Mouse (Mus musculus) limb, embryonic 15.5 days (tissue): Measurements from ENCODE around the gene Rev3l. TPM values are rescaled to one million over a fixed set of nuclear protein-coding genes. Genes with fewer than 3 reads are reported as not detected.

Source experiments
- ATAC-seq: fragments of 200-750 bp; cut with Nextera tagmentation; 2 replicates; pipeline ENCODE4 v1.8.0; 2017; ENCODE audit warnings: low read depth, moderate TSS enrichment; ENCODE audit not compliant: insufficient number of reproducible peaks, low FRiP score, low TSS enrichment
- H3K27ac ChIP-seq: fragments of 300-500 bp; sonication (generic); 2 replicates; pipeline ENCODE4 v1.5.1; 2015; ENCODE audit warnings: moderate library complexity, mild to moderate bottlenecking, inconsistent platforms
- H3K27me3 ChIP-seq: fragments of 300-500 bp; sonication (generic); 2 replicates; pipeline ENCODE4 v1.6.1; 2015; ENCODE audit warnings: inconsistent platforms
- H3K36me3 ChIP-seq: fragments of 300-500 bp; sonication (generic); 2 replicates; pipeline ENCODE4 v1.6.1; 2015; ENCODE audit warnings: inconsistent platforms
- H3K4me1 ChIP-seq: fragments of 300-500 bp; sonication (generic); 2 replicates; pipeline ENCODE4 v1.6.1; 2015; ENCODE audit warnings: inconsistent platforms
- H3K4me2 ChIP-seq: fragments of 300-500 bp; sonication (generic); 2 replicates; pipeline ENCODE4 v1.6.1; 2015; ENCODE audit warnings: mild to moderate bottlenecking, inconsistent platforms
- H3K4me3 ChIP-seq: fragments of 300-500 bp; sonication (generic); 2 replicates; pipeline ENCODE4 v1.5.1; 2015; ENCODE audit warnings: mild to moderate bottlenecking, inconsistent platforms
- H3K9ac ChIP-seq: fragments of 300-500 bp; sonication (generic); 2 replicates; pipeline ENCODE4 v1.6.1; 2015; ENCODE audit warnings: inconsistent platforms
- H3K9me3 ChIP-seq: fragments of 300-500 bp; sonication (generic); 2 replicates; pipeline ENCODE4 v1.6.1; 2016; ENCODE audit warnings: inconsistent platforms
- WGBS: fragments of 180-500 bp; shearing (Covaris S2); methylation state at CpG from one replicate; pipeline ENCODE4 v1.1.7; 2015; 5-methylcytosine and 5-hydroxymethylcytosine counted together
- polyA plus RNA-seq: library from polyadenylated mRNA; unstranded; fragments of >200 nt; fragmentation: Nextera tagmentation; extraction: Ambion mirVana; gene quantifications from 2 replicates; pipeline ENCODE4 v1.2.1, GENCODE M21; 2015

Gene Rev3l
- polyA plus RNA-seq, 1 experiment from 2014 or later = 16.1 TPM

- Histone ChIP-seq H3K27ac (peak overlapping the region; percentile 100), H3K36me3 (no peaks in the 10 kb centered on the region), H3K4me2 (peak overlapping the region; percentile 57), H3K9me3 (no peaks in the 10 kb centered on the region), H3K27me3 (no peaks in the 10 kb centered on the region), H3K9ac (peak overlapping the region; percentile 88), H3K4me3 (peak overlapping the region; percentile 91), H3K4me1 (peaks cover 12% of the 10 kb centered on the region)
- no peak for ATAC-seq
- 0% methylated on average over 9 of the region's 9 CpGs for WGBS
Observed at GRCm38 (mm10) chr10:39733101-39733399, 1.1 kb downstream of the Rev3l start.

GRCm38 (mm10) chr10:39733421-39733930 lies 1.6 kb downstream of the Rev3l start:
- Histone ChIP-seq H3K36me3 (no peaks in the 10 kb centered on the region), H3K27me3 (no peaks in the 10 kb centered on the region), H3K9me3 (no peaks in the 10 kb centered on the region), H3K27ac (peak overlapping the region; percentile 100; the same call in 1 of the 2 replicates), H3K4me2 (peak overlapping the region; percentile 57), H3K4me1 (peaks cover 12% of the 10 kb centered on the region), H3K9ac (peak overlapping the region; percentile 88), H3K4me3 (peak overlapping the region; percentile 91)
- 17% methylated on average over 10 of the region's 10 CpGs for WGBS
- ATAC-seq = no peak

GRCm38 (mm10) chr10:39736187-39736586 lies 4.3 kb downstream of the Rev3l start:
- no peak overlapping the region for H3K27ac ChIP-seq
- H3K4me3 ChIP-seq = no peak overlapping the region
- no peak overlapping the region for H3K4me2 ChIP-seq
- H3K9me3 ChIP-seq = no peaks in the 10 kb centered on the region
- no peak for ATAC-seq
- H3K36me3 ChIP-seq = no peaks in the 10 kb centered on the region
- WGBS = 86% methylated on average over 4 of the region's 4 CpGs
- H3K9ac ChIP-seq = no peak overlapping the region
- no peaks in the 10 kb centered on the region for H3K27me3 ChIP-seq
- H3K4me1 ChIP-seq = peaks cover 7% of the 10 kb centered on the region

- no peak overlapping the region for H3K27ac ChIP-seq
- no peaks in the 10 kb centered on the region for H3K27me3 ChIP-seq
- no peak overlapping the region for H3K4me3 ChIP-seq
- WGBS = 54% methylated on average over 4 of the region's 4 CpGs
- no peaks in the 10 kb centered on the region for H3K9me3 ChIP-seq
- no peak overlapping the region for H3K9ac ChIP-seq
- ATAC-seq = no peak
- H3K36me3 ChIP-seq = no peaks in the 10 kb centered on the region
- H3K4me1 ChIP-seq = no peaks in the 10 kb centered on the region
- no peak overlapping the region for H3K4me2 ChIP-seq
Observed at GRCm38 (mm10) chr10:39742057-39742456, 10.1 kb downstream of the Rev3l start.

GRCm38 (mm10) chr10:39764752-39765151 lies 32.8 kb downstream of the Rev3l start:
- Histone ChIP-seq H3K27ac (no peak overlapping the region), H3K9me3 (no peaks in the 10 kb centered on the region), H3K27me3 (no peaks in the 10 kb centered on the region), H3K4me1 (no peaks in the 10 kb centered on the region), H3K36me3 (0 out of 2 replicates have a peak, but pooled peaks cover 6% of the 10 kb centered on the region), H3K4me2 (no peak overlapping the region), H3K4me3 (no peak overlapping the region), H3K9ac (no peak overlapping the region)
- ATAC-seq = no peak
- 78% methylated on average over 1 of the region's 1 CpGs for WGBS

GRCm38 (mm10) chr10:39766702-39767101 lies 34.8 kb downstream of the Rev3l start:
- no peak overlapping the region for H3K27ac ChIP-seq
- H3K9ac ChIP-seq = no peak overlapping the region
- 72% methylated on average over 4 of the region's 4 CpGs for WGBS
- no peaks in the 10 kb centered on the region for H3K4me1 ChIP-seq
- H3K9me3 ChIP-seq = no peaks in the 10 kb centered on the region
- no peaks in the 10 kb centered on the region for H3K36me3 ChIP-seq
- ATAC-seq = no peak
- H3K27me3 ChIP-seq = no peaks in the 10 kb centered on the region
- no peak overlapping the region for H3K4me2 ChIP-seq
- H3K4me3 ChIP-seq = no peak overlapping the region

- ATAC-seq = no peak
- H3K36me3 ChIP-seq = no peaks in the 10 kb centered on the region
Observed at GRCm38 (mm10) chr10:39772259-39772658, 40.3 kb downstream of the Rev3l start.

GRCm38 (mm10) chr10:39773940-39774726 lies 42.2 kb downstream of the Rev3l start:
- no peaks in the 10 kb centered on the region for H3K36me3 ChIP-seq
- no peaks in the 10 kb centered on the region for H3K27me3 ChIP-seq
- H3K9me3 ChIP-seq = no peaks in the 10 kb centered on the region
- H3K9ac ChIP-seq = no peak overlapping the region
- no peak overlapping the region for H3K4me3 ChIP-seq
- H3K27ac ChIP-seq = peak overlapping the region; percentile 47
- WGBS = 58% methylated on average over 9 of the region's 9 CpGs
- H3K4me1 ChIP-seq = 0 out of 2 replicates have a peak, but pooled peaks cover 7% of the 10 kb centered on the region
- ATAC-seq = no peak
- H3K4me2 ChIP-seq = no peak overlapping the region

More at GRCm38 (mm10) chr10:39772259-39772658, 40.3 kb downstream of the Rev3l start:
- Histone ChIP-seq H3K27ac (no peak overlapping the region), H3K4me1 (0 out of 2 replicates have a peak, but pooled peaks cover 7% of the 10 kb centered on the region), H3K9me3 (no peaks in the 10 kb centered on the region), H3K4me3 (no peak overlapping the region), H3K27me3 (no peaks in the 10 kb centered on the region), H3K9ac (no peak overlapping the region), H3K4me2 (no peak overlapping the region)
- WGBS = 73% methylated on average over 2 of the region's 2 CpGs

- no peaks in the 10 kb centered on the region for H3K36me3 ChIP-seq
- no peak for ATAC-seq
- no peaks in the 10 kb centered on the region for H3K9me3 ChIP-seq
- H3K27me3 ChIP-seq = no peaks in the 10 kb centered on the region
- H3K4me2 ChIP-seq = no peak overlapping the region
- no peak overlapping the region for H3K27ac ChIP-seq
- H3K9ac ChIP-seq = no peak overlapping the region
- H3K4me1 ChIP-seq = 0 out of 2 replicates have a peak, but pooled peaks cover 7% of the 10 kb centered on the region
- 92% methylated on average over 3 of the region's 3 CpGs for WGBS
- H3K4me3 ChIP-seq = no peak overlapping the region
Observed at GRCm38 (mm10) chr10:39776927-39777326, 45.0 kb downstream of the Rev3l start.

- WGBS = 86% methylated on average over 4 of the region's 4 CpGs
- Histone ChIP-seq H3K9ac (no peak overlapping the region), H3K27ac (no peak overlapping the region), H3K9me3 (no peaks in the 10 kb centered on the region), H3K4me1 (0 out of 2 replicates have a peak, but pooled peaks cover 7% of the 10 kb centered on the region), H3K36me3 (no peaks in the 10 kb centered on the region), H3K27me3 (no peaks in the 10 kb centered on the region), H3K4me2 (no peak overlapping the region), H3K4me3 (no peak overlapping the region)
- ATAC-seq = no peak
Observed at GRCm38 (mm10) chr10:39778305-39778704, 46.4 kb downstream of the Rev3l start.

- H3K27ac ChIP-seq = no peak overlapping the region
- H3K36me3 ChIP-seq = peaks cover 13% of the 10 kb centered on the region; the same call in 1 of the 2 replicates
- no peak overlapping the region for H3K4me3 ChIP-seq
- no peaks in the 10 kb centered on the region for H3K27me3 ChIP-seq
- no peak for ATAC-seq
- H3K4me1 ChIP-seq = no peaks in the 10 kb centered on the region
- H3K9ac ChIP-seq = no peak overlapping the region
- no peak overlapping the region for H3K4me2 ChIP-seq
- no peaks in the 10 kb centered on the region for H3K9me3 ChIP-seq
- 86% methylated on average over 3 of the region's 3 CpGs for whole genome bisulfite sequencing
Observed at GRCm38 (mm10) chr10:39785241-39785640, 53.3 kb downstream of the Rev3l start.

- H3K27ac ChIP-seq = no peak overlapping the region
- ATAC-seq = no peak
- no peak overlapping the region for H3K9ac ChIP-seq
- H3K4me2 ChIP-seq = no peak overlapping the region
- no peak overlapping the region for H3K4me3 ChIP-seq
- peaks cover 14% of the 10 kb centered on the region for H3K36me3 ChIP-seq
- H3K9me3 ChIP-seq = no peaks in the 10 kb centered on the region
- H3K27me3 ChIP-seq = no peaks in the 10 kb centered on the region
- no peaks in the 10 kb centered on the region for H3K4me1 ChIP-seq
- 82% methylated on average over 1 of the region's 1 CpGs for WGBS
Observed at GRCm38 (mm10) chr10:39793295-39793694, 61.4 kb downstream of the Rev3l start.
